Mouse (Mus musculus): ENCODE measurements around the gene Efemp1.

DNA sequence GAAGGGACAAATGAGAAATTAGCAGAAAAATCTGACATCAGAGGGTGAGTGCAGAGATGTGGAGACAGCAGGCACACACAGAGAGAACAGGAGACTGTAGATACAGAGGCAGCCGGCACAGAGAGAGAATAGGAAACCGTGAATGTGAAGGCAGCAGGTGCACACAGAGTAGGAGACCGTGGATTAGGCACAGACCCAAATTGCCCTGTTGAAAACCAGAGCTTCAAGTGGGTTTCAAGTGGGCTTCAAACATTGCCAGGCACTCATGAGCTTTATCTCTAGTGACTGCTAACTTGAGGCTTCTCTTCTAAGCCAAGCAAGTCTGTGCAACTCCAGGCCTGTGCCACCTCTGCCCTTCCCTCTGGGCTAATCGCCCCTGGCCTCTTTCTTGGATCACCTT, 35.6 kb upstream of the Efemp1 start:
- TF ChIP-seq TAL1 (IDR thresholded peaks at IDR 0.05; ENCODE audit: low read length) (no peak), GATA1 (IDR thresholded peaks at IDR 0.05; ENCODE audit: low read length) (no peak)

All from erythroblast, embryonic 14.5 days (primary cell).